Mouse (Mus musculus) bone marrow, adult 2 months (tissue): Measurements from ENCODE around the gene Tk2. TPM values are rescaled to one million over a fixed set of nuclear protein-coding genes. Genes with fewer than 3 reads are reported as not detected.

Experiments used
- H3K27ac ChIP-seq: fragments of 200-500 bp; 2 replicates; pipeline ENCODE4 v1.5.1; 2012; ENCODE audit warnings: low read depth, mild to moderate bottlenecking, control low read depth, inconsistent platforms, low read length; ENCODE audit not compliant: control insufficient read depth, poor library complexity, insufficient read depth
- H3K4me1 ChIP-seq: fragments of 200-500 bp; 2 replicates; pipeline ENCODE4 v1.6.1; 2011; ENCODE audit warnings: low read length; ENCODE audit not compliant: control insufficient read depth, insufficient read depth
- H3K4me3 ChIP-seq: fragments of 200-500 bp; replicated peaks from 2 replicates; pipeline ENCODE3; 2011; ENCODE audit warnings: mild to moderate bottlenecking, low read depth, low read length, control low read depth; ENCODE audit not compliant: control insufficient read depth
- CTCF ChIP-seq: fragments of 200-500 bp; IDR thresholded peaks from 2 replicates; pipeline ENCODE4 v1.5.1; 2011; ENCODE audit warnings: low read length, control low read depth; ENCODE audit not compliant: control insufficient read depth, insufficient read depth
- POLR2A ChIP-seq: fragments of 200-500 bp; IDR thresholded peaks from 2 replicates; pipeline ENCODE4 v1.6.1; 2011; ENCODE audit warnings: low read depth, mild to moderate bottlenecking, control low read depth, low read length, borderline replicate concordance; ENCODE audit not compliant: control insufficient read depth
- WGBS: fragments of 180-500 bp; shearing (Covaris S2); methylation state at CpG from one replicate; pipeline ENCODE4 v1.1.7; 2018; 5-methylcytosine and 5-hydroxymethylcytosine counted together
- polyA plus RNA-seq: library from polyadenylated mRNA; stranded (reverse); fragments of >200 nt; gene quantifications from 2 replicates; pipeline ENCODE4 v1.2.4, GENCODE M21; 2011; ENCODE audit warnings: low replicate concordance; ENCODE audit not compliant: missing spikeins, insufficient read depth, insufficient read length

Gene Tk2
- polyA plus RNA-seq, 1 experiment, result 32.7 TPM

DNA sequence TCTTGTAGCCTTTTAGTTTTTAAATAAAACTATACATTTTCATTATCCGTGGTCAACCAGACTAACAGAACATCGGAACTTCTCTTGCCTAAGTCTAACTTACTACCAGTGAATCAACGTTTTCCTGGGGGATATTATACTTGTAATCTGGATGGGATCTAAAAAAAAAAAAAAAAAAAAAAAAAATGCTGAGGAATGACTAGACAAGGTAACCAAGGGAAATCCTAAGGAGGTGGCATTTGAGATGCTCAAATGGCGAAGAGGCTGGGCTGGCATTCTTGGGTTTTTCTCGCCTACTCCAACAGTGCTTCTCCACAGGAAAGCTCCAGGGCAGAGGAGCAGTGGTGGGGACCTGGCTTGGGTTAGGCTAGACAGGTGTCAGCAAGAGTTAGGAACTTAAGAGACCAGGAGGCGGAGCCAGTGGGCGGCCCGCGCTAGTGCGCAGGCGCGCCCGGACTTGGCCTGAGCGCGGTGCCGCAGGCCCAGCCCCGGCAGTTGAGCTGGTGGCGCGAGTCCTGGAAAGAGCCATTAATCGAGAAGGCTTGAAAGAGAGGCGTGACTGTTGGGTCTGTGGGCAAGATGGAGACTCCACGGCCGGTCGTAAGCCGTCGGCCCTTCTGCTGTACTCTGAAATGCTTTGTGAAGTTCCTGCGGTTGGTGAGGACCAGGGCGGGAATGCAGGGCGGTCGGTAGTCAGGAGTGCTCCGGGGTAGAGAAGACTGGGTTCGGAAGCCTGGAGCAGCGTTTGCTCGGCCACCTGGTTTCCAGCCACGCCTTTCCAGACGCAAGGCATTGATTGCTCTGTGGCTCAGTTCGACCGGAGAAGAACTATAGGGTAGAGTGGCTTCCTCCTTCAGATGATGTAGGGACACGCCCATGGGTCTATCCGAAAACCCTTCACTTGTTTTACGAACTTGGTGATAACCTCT is 2.3 kb upstream of the Tk2 start, which contains the start of gene Cklf:
TSS of gene Cklf (plus strand) at position 423 of the 929 bp plus-strand sequence.
- 0 out of 2 replicates have a peak, but pooled peaks have one; percentile 6 for TF ChIP-seq CTCF
- TF ChIP-seq POLR2A, result peak; percentile 90
- Histone ChIP-seq H3K27ac (peak within 1 kb of the TSS; percentile 78), H3K4me1 (peaks cover 5% of the 10 kb centered on the region; the same call in 1 of the 2 replicates), H3K4me3 (peak within 1 kb of the TSS; percentile 74)
- WGBS, result 4% methylated on average over 41 of the region's 41 CpGs

DNA sequence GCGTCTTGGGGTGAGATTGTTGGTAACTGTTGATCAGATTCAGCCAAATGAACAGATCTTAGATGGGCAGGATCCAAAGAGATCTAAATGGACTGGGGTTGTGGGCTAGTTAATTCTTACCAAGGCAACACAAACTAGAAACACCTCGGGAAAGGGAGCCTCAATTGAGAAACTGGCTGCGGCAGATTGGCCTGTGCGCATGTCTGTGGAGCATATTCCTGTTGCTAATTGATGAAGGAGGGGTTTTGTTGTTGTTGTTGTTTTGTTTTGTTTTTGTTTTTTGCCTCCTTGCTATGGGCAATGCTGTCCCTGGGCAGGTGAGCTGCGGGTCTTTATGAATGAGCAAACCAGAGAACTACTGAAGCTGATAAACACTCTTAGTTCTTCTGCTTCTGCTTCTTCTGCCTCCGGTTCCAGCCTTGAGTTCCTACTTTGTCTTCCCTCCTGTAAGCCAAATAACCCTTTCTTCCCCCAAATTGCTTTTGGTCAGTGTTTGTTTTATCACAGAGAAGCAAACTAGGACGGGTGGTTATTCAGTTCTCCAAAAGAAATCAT is 1.2 kb upstream of the Tk2 start:
- no peak for TF ChIP-seq CTCF
- TF ChIP-seq POLR2A, result no peak
- Histone ChIP-seq H3K4me3 (no peak overlapping the region), H3K4me1 (peaks cover 5% of the 10 kb centered on the region; the same call in 1 of the 2 replicates), H3K27ac (peak overlapping the region; percentile 19; the same call in 1 of the 2 replicates)
- 72% methylated on average over 7 of the region's 7 CpGs for WGBS

DNA sequence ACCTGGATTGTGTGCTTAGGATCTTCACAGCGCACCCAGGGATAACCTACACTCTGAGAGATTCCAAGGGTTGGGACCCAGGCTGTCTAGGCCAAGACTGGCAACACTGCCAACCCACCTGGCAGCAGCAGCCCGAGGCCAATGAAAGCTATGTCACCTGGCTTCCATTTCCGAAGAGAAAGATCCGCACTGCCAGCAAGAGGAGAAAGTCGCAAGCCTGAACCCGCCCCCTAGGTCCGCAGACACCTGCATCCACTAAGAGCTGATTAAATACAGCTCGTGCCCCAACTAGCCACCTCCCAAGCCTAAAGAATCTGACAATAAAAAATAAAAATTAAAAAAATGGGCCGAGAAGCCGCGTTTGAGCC is 466 bp downstream of the Tk2 start:
- Histone ChIP-seq H3K4me1 (peaks cover 5% of the 10 kb centered on the region; the same call in 1 of the 2 replicates), H3K27ac (peak overlapping the region; percentile 96), H3K4me3 (peak overlapping the region; percentile 73)
- WGBS, result 2% methylated on average over 11 of the region's 11 CpGs
- TF ChIP-seq CTCF (no peak), POLR2A (no peak)

DNA sequence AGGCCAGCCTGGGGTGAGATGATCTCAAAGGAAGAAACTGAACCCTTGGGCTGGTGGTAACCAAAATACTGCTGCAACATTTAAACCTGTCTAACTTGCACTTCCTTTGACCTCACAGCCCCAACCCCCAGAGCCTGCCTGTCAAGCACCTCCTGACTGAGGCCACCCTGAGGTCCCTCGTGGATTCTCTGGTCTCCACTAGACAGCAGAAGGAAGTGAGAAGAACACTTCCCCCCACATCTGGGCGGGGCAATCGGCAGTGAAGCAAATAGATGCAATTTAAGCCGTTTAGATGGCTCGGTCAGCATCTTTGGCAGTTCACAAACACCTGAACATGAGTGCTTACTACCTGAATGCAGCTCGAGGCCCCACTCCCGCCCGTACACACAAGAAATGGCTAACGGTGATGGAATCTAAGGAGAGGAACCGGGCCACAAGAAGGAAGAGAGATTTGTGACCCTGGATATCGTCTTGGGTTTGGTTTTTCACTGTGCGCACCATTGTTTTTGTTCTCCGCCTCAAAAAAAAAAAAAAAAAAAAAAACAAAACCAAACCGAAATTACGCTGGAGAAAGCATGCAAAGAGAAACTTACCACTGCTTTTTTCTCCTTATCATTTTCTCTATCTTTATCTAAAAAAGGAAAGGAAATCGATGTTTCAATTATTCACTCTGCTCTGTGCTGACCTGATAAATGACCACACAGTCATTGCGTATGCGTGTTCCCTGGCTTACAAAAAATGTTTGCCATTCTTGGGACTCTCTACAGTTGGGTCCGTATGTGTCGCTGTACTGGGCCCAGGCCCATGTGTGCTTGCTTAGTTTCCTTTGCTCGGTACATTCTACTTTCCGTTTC is 1.1 kb downstream of the Tk2 start:
- Histone ChIP-seq H3K4me3 (peak overlapping the region; percentile 73), H3K4me1 (peaks cover 5% of the 10 kb centered on the region; the same call in 1 of the 2 replicates), H3K27ac (peak overlapping the region; percentile 96)
- TF ChIP-seq CTCF (no peak), POLR2A (no peak)
- 5% methylated on average over 22 of the region's 22 CpGs for WGBS

DNA sequence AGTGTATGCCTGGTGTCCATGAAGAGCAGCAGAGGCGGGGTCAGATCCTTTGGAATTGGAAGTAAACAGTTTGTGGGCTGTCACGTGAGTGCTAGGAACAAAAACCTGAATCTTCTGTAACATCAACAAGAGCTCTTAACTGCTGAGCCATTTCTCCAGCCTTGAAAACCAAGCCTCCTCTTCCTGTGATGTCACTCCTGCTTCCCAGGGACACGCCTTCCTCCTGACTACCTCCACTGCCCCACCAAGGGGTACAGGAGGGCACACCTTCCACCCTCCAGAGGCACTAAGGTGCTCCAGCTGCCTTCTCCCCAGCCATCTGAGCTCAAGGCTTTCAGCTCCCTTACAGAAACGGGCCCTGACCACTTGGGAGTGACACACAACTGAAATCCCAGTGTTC is 1.7 kb downstream of the Tk2 start:
- Histone ChIP-seq H3K4me1 (peaks cover 5% of the 10 kb centered on the region; the same call in 1 of the 2 replicates), H3K4me3 (no peak overlapping the region), H3K27ac (peak overlapping the region; percentile 80)
- TF ChIP-seq POLR2A, result no peak
- no peak for TF ChIP-seq CTCF
- WGBS, result 47% methylated on average over 4 of the region's 4 CpGs

DNA sequence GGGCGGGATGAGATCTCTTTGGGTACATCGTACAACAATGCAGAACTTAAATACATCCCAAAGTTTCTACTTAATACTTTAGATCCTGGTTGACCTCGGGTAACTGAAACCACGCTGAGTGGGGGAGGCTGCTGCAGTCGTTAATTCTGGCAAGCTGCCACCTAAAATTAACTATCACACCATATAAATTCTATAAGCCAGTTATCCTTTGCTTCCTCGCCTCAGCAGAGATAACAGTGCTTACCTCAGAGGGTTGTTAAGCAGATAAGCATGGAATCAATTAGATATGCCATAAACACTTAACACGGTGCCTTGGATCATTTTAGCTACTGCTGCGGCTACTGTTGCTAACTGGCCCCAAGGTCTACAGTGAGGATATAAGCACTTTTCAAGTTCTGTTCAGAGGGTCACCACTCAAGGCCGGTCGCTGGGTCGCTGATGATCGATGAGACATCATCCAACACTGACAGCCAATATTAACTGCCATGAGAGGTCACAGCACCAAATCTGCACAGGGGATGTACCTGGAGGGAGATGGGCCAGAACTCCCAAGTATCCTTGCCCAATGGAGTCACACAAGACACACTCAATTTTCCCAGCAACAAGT is 6.2 kb downstream of the Tk2 start:
- TF ChIP-seq CTCF (no peak), POLR2A (no peak)
- H3K4me3 ChIP-seq, result no peak overlapping the region
- H3K4me1 ChIP-seq, result peaks cover 14% of the 10 kb centered on the region; the same call in 1 of the 2 replicates
- no peak overlapping the region for H3K27ac ChIP-seq
- 68% methylated on average over 12 of the region's 12 CpGs for WGBS

DNA sequence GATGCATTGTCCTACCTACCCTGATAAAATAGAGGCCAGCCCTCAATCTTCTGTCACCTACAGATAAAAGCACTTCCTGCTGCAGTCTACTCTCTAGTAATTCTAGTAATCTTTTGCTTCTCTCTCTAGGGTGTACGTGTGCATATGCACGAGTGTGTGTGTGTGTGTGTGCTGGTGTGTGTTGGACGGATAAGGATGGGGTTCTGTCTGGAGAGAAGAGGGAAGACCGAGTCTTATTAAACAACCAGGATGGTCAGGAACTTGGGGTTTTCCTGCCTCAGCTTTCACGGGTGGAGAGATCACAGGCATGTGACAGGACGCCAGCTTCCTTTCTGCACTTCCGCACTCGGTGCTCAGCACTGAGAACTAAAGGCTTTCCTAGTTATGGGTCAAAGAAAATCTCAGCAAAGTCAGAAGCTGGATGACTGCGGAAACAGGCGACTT is 8.9 kb downstream of the Tk2 start:
- WGBS, result 5% methylated on average over 10 of the region's 10 CpGs
- Histone ChIP-seq H3K27ac (peak overlapping the region; percentile 25), H3K4me3 (peak overlapping the region; percentile 12), H3K4me1 (peaks cover 9% of the 10 kb centered on the region; the same call in 1 of the 2 replicates)
- no peak for TF ChIP-seq POLR2A
- TF ChIP-seq CTCF, result no peak

DNA sequence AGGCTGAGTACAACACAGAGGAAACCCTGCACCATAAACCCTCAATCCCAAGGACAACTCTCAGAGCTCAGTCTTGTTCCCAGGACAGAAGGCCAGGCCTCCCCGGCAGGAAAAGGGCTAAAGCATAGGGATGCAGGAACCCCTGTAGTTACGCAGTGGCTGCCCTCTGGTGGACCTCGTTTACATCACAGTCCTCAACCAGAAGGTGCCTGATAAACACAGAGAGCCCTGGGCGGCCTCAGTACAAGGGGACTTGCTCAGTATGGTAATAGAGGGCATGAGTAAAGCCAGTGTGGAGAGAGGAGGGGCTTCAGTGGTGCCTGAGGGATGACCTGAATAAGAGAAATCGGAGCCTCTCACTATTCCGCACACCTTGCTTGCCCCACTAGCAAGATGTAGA is 13.8 kb downstream of the Tk2 start:
- TF ChIP-seq CTCF, result peak; percentile 44; the same call in 1 of the 2 replicates
- TF ChIP-seq POLR2A, result no peak
- Histone ChIP-seq H3K4me1 (peaks cover 9% of the 10 kb centered on the region; the same call in 1 of the 2 replicates), H3K4me3 (no peak overlapping the region), H3K27ac (no peak overlapping the region)
- 67% methylated on average over 6 of the region's 6 CpGs for WGBS
